Mouse (Mus musculus): ENCODE results near the gene Med16.

Gene Med16

GRCm38 (mm10) chr10:79908167-79909091, at the start of gene Med16:
TSS of gene Med16 (minus strand) at chr10:79908923.
- DNase-seq = peak; percentile 98

GRCm38 (mm10) chr10:79958140-79958816, 49.6 kb upstream of the Med16 start:
- peak; percentile 93 for DNase-seq

DNA sequence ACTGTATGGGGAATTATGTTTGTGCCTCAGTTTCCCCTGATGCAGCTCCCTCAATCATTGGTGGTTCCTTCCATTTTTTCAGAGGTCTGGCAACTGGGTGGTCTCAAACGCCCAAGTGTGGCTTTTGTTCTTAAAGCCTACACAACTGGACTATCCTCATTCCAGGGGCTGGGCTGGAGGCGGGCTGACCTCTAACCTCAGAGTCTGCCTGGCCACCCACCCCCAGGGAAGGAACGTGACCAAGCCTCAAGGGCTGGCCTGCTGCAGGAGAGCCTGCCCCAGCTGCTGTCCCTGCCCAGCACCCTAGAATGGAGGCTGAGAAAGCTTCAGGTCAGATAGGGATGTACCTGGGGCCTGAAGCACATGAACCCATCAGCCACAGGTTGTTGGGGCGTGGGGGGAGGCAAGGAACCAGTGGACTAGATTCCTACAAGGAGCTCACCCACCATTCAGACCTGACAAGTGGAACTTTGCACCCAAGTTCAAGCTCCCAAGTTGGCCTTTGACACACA, 48.0 kb upstream of the Med16 start:
- no peak for DNase-seq

DNA sequence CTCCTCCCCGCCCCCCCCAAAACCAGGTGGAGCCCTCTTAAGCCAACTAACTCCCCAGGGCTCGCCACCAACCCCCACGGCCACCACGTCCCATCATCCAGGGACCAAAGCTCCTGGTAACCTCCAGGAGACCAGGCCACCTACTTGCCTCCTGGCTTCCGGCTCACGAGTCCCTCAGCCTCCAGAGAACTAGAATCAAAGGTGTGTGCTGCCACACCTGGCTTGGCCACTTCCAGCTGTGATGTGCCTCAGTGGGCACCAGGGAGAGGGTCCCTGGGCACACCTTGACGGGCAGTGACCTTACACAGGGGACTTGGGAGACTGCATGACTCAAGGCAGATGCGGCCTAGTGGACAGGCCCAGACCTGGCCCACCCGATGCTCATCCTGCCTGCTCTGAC, 47.0 kb upstream of the Med16 start:
- DNase-seq = no peak

- DNase-seq = peak; percentile 63
These were observed 45.2 kb upstream of the Med16 start for GRCm38 (mm10) chr10:79953946-79954345.

GRCm38 (mm10) chr10:79950661-79951060, 41.9 kb upstream of the Med16 start:
- DNase-seq = no peak

GRCm38 (mm10) chr10:79949873-79950272, 41.1 kb upstream of the Med16 start:
- DNase-seq = peak; percentile 77

GRCm38 (mm10) chr10:79947502-79947901, 38.8 kb upstream of the Med16 start:
- DNase-seq = no peak

DNA sequence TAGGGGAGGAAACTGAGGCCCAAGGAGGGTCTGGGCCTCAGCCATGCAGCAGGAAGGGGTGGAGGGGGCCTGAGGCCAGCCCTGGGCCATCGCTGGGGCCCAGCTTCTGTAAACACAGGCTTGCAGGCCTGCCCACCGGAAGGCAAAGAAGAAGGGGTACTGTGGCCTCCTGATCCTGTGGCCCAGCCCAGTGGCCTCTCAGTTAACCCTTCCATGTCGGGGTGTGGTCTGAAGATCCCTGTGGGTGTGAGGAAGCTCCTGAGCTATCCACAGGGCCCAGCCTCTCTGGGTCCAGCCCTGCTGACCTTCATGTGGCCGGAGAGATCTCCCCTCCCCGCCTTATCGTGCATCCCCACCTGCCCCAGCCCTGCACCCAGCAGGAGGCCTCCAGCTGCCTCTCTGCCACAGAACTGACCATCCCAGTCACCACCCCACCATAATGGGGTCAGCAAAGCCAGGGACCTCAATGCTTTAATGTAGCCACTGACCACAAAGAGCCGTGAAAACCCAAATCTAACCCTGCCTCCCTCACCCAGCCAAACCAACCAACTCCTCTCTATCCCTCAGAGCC, 38.1 kb upstream of the Med16 start:
- no peak for DNase-seq

GRCm38 (mm10) chr10:79945507-79946234, 36.9 kb upstream of the Med16 start:
- peak; percentile 75 for DNase-seq

GRCm38 (mm10) chr10:79943471-79943901, 34.8 kb upstream of the Med16 start:
- DNase-seq = no peak

DNA sequence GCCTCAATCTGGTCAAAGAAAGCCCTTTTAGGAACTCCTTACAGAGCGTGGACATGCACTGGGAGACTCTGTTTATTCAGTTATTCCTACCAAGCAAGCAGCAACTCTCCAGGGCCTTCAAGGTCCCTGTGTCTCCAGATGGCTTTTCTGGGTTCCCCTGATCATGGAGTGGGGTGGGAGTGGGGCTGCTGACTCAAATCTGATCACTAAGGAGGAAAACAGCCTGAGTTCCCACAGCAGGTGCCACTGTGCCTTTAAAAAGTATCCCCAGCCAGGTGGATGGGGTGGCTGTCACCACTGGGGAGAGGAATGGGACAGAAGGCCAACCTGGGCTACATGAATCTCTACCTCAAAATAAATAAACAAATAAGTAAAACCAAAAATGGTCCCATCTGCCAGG, 34.3 kb upstream of the Med16 start:
- no peak for DNase-seq

DNA sequence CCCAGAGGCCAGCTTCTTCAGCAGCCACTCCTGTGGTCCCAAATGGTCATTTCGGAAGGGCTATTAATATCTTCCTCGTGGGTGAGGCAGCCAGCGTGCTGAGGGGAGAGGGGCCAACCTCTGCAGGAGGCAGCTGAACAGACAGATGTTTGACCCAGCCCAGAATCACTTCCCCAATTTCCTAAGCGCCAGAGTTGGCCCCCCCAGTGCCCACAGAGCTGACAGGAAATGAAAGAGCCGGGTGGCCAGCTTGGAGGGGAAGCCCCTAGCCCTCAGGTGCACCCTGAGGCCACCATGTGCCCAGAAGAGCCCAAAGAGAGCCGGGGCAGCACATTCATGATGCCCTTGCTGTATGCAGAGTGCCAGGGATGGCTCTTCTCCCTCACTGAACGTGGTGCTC, 32.0 kb upstream of the Med16 start:
- no peak for DNase-seq

GRCm38 (mm10) chr10:79937775-79938526, 29.2 kb upstream of the Med16 start:
- peak; percentile 72 for DNase-seq

GRCm38 (mm10) chr10:79936911-79937441, 28.3 kb upstream of the Med16 start:
- DNase-seq = peak; percentile 80

DNA sequence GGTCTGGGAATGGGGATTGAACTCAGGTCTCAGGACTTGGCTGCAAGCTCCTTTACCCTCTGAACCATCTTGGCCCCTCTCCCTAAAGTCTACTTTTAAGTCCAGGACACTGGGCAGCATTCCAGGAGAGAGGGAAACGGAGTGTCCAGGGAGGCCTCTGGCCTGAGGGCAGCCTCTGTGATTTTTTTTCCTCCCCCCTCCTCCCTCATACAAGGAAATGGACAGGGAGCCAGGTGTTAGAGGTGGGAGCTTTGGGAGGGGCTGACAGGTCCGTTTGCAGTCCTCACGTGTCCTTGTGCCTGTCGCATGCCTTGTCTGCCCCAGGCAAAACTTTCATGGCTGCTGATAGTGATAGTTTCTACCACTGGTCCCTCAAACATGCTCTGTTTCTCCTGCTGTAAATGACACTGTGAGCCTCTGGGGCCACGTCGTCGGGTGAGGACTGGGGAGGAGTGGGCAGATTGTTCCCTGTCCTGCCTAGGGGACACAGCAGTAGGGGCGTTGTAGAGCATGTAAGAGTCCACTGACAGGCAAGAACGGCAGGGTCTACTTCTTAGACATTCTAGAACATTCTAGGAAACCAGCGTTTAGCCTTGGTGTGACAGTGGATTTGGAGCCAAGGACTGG, 27.7 kb upstream of the Med16 start:
- peak; percentile 90 for DNase-seq

GRCm38 (mm10) chr10:79934794-79935569, 26.3 kb upstream of the Med16 start:
- no peak for DNase-seq

- peak; percentile 89 for DNase-seq
These were observed 25.6 kb upstream of the Med16 start for GRCm38 (mm10) chr10:79934272-79934721.

DNA sequence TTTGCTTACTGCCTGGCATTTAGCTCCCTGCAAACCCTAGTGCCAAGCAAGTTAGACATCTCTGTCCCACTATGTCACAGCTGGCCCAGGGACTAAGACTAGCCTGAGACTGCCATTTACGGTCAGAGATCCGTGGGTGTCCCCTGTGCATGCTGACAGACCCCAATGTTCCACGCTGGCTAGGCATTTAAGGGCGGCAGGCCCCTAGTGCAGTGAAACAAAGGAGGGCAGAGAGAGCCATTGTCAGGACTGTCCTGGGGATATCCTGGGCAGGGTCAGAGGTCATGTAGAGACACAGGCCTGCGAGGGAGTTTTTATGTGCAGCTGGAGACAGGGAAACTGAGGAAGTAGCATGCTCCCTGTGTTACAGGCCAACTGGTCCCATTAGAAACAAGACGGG, 25.1 kb upstream of the Med16 start:
- DNase-seq = no peak

DNA sequence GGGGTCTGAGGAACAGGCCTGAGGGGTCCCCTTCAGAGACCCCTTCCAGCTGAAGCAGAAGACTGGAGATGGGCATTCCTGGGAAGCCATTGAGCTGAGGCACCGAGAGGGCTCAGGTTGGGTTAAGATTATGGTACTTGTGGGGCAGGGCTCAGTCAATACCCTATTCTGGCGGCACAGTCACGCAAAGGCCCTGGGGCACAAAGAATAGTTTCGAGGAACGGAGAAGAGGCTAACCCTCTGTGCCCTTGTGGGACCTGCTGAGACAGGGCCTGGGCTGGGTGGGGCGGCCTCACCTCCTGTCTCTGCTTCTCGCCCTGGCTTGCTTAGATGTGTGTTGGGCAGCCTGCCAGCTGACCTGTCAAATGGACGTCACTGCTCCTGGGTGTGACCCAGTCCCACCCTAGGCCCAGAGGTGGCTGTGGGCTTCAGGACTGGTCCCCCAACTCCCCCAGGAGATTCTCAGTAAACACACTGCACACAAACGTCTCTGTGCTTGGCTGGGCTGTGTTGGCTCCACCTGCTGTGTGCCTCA, 24.5 kb upstream of the Med16 start:
- DNase-seq = no peak
